Mouse (Mus musculus) telencephalon, adult 2 months (tissue): ENCODE data around the gene Klf5.

Source experiments
- DNase-seq: peaks from one replicate; pipeline ENCODE4 v3.0.0-alpha.2; 2011; ENCODE audit warnings: low read depth, low spot score

Gene Klf5

GRCm38 (mm10) chr14:99310358-99310757, 11.9 kb downstream of the Klf5 start:
- DNase-seq, result no peak

GRCm38 (mm10) chr14:99313062-99313461, 14.6 kb downstream of the Klf5 start:
- DNase-seq, result no peak

- DNase-seq, result no peak
These were observed 17.8 kb downstream of the Klf5 start for GRCm38 (mm10) chr14:99316275-99316674.

- no peak for DNase-seq
These were observed 22.2 kb downstream of the Klf5 start for GRCm38 (mm10) chr14:99320736-99321135.

GRCm38 (mm10) chr14:99323376-99323775, 24.9 kb downstream of the Klf5 start:
- DNase-seq, result no peak

GRCm38 (mm10) chr14:99324523-99324922, 26.0 kb downstream of the Klf5 start:
- no peak for DNase-seq

- no peak for DNase-seq
These were observed 27.3 kb downstream of the Klf5 start for GRCm38 (mm10) chr14:99325597-99326472.

- DNase-seq, result no peak
These were observed 38.1 kb downstream of the Klf5 start for GRCm38 (mm10) chr14:99336598-99336997.

- DNase-seq, result no peak
These were observed 40.5 kb downstream of the Klf5 start for GRCm38 (mm10) chr14:99339021-99339420.

- DNase-seq, result no peak
These were observed 41.4 kb downstream of the Klf5 start for GRCm38 (mm10) chr14:99339681-99340522.

- DNase-seq, result no peak
These were observed 42.2 kb downstream of the Klf5 start for GRCm38 (mm10) chr14:99340703-99341102.

GRCm38 (mm10) chr14:99348175-99348764, 49.8 kb downstream of the Klf5 start:
- no peak for DNase-seq

- no peak for DNase-seq
These were observed 51.1 kb downstream of the Klf5 start for GRCm38 (mm10) chr14:99349606-99350005.

- no peak for DNase-seq
These were observed 54.5 kb downstream of the Klf5 start for GRCm38 (mm10) chr14:99352989-99353388.

GRCm38 (mm10) chr14:99354046-99354445, 55.6 kb downstream of the Klf5 start:
- no peak for DNase-seq

GRCm38 (mm10) chr14:99354761-99355609, 56.5 kb downstream of the Klf5 start:
- DNase-seq, result no peak

- no peak for DNase-seq
These were observed 57.0 kb downstream of the Klf5 start for GRCm38 (mm10) chr14:99355610-99355870.

GRCm38 (mm10) chr14:99362956-99363355, 64.5 kb downstream of the Klf5 start:
- no peak for DNase-seq

- DNase-seq, result no peak
These were observed 65.7 kb downstream of the Klf5 start for GRCm38 (mm10) chr14:99364007-99364784.
